Mouse (Mus musculus): ENCODE results near the gene Bst2. TPM values are rescaled to one million over a fixed set of nuclear protein-coding genes. Genes with fewer than 3 reads are reported as not detected.

The Bst2 gene
- polyA plus RNA-seq, 1 experiment from 2014 or later, result 12.3 TPM

- peaks cover 2% of the 10 kb centered on the region; the same call in 1 of the 2 replicates for H3K9me3 ChIP-seq (ENCODE audit: control insufficient read depth, low read length)
- no peak overlapping the region for H3K27ac ChIP-seq (ENCODE audit: low read depth, low read length)
- H3K27me3 ChIP-seq (replicated peaks; ENCODE audit: control insufficient read depth, insufficient read depth, low read length), result peaks cover 44% of the 10 kb centered on the region
- H3K9ac ChIP-seq (ENCODE audit: low read depth, low read length), result no peak overlapping the region
- peaks cover 16% of the 10 kb centered on the region for H3K4me1 ChIP-seq (ENCODE audit: control insufficient read depth, insufficient read depth, low read depth, low read length)
- no peak overlapping the region for H3K4me2 ChIP-seq (ENCODE audit: low read length)
- no peak for ATAC-seq
- H3K4me3 ChIP-seq (ENCODE audit: low read length), result no peak overlapping the region
- 92% methylated on average over 4 of the region's 4 CpGs for WGBS
- H3K36me3 ChIP-seq (ENCODE audit: control insufficient read depth, insufficient read depth, low read length), result no peaks in the 10 kb centered on the region
Measured at GRCm38 (mm10) chr8:71563992-71564391, 26.7 kb upstream of the Bst2 start.

- peak; percentile 53; the same call in 1 of the 2 replicates for ATAC-seq
- Histone ChIP-seq H3K4me3 (ENCODE audit: low read length) (peak overlapping the region; percentile 32), H3K9me3 (ENCODE audit: control insufficient read depth, low read length) (peaks cover 2% of the 10 kb centered on the region; the same call in 1 of the 2 replicates), H3K36me3 (ENCODE audit: control insufficient read depth, insufficient read depth, low read length) (no peaks in the 10 kb centered on the region), H3K9ac (ENCODE audit: low read depth, low read length) (peak overlapping the region; percentile 50), H3K4me2 (ENCODE audit: low read length) (peak overlapping the region; percentile 52), H3K27ac (ENCODE audit: low read depth, low read length) (no peak overlapping the region), H3K27me3 (replicated peaks; ENCODE audit: control insufficient read depth, insufficient read depth, low read length) (peaks cover 56% of the 10 kb centered on the region), H3K4me1 (ENCODE audit: control insufficient read depth, insufficient read depth, low read depth, low read length) (peaks cover 13% of the 10 kb centered on the region)
- WGBS, result 1% methylated on average over 33 of the region's 33 CpGs
Measured at GRCm38 (mm10) chr8:71562751-71563150, 25.5 kb upstream of the Bst2 start.

GRCm38 (mm10) chr8:71561401-71561800 is 24.1 kb upstream of the Bst2 start:
- Histone ChIP-seq H3K4me2 (ENCODE audit: low read length) (no peak overlapping the region), H3K4me3 (ENCODE audit: low read length) (no peak overlapping the region), H3K9me3 (ENCODE audit: control insufficient read depth, low read length) (peaks cover 2% of the 10 kb centered on the region; the same call in 1 of the 2 replicates), H3K27me3 (replicated peaks; ENCODE audit: control insufficient read depth, insufficient read depth, low read length) (peaks cover 69% of the 10 kb centered on the region), H3K36me3 (ENCODE audit: control insufficient read depth, insufficient read depth, low read length) (no peaks in the 10 kb centered on the region), H3K27ac (ENCODE audit: low read depth, low read length) (no peak overlapping the region), H3K9ac (ENCODE audit: low read depth, low read length) (no peak overlapping the region), H3K4me1 (ENCODE audit: control insufficient read depth, insufficient read depth, low read depth, low read length) (peaks cover 13% of the 10 kb centered on the region)
- WGBS, result 3% methylated on average over 15 of the region's 15 CpGs
- peak; percentile 43; the same call in 1 of the 2 replicates for ATAC-seq

- no peak for ATAC-seq
- H3K4me3 ChIP-seq (ENCODE audit: low read length), result no peak overlapping the region
Measured at GRCm38 (mm10) chr8:71560765-71561164, 23.5 kb upstream of the Bst2 start.

GRCm38 (mm10) chr8:71560071-71560470 is 22.8 kb upstream of the Bst2 start:
- 82% methylated on average over 3 of the region's 3 CpGs for WGBS
- Histone ChIP-seq H3K27ac (ENCODE audit: low read depth, low read length) (no peak overlapping the region), H3K9ac (ENCODE audit: low read depth, low read length) (no peak overlapping the region), H3K36me3 (ENCODE audit: control insufficient read depth, insufficient read depth, low read length) (no peaks in the 10 kb centered on the region), H3K4me1 (ENCODE audit: control insufficient read depth, insufficient read depth, low read depth, low read length) (peaks cover 13% of the 10 kb centered on the region), H3K4me3 (ENCODE audit: low read length) (no peak overlapping the region), H3K4me2 (ENCODE audit: low read length) (no peak overlapping the region), H3K27me3 (replicated peaks; ENCODE audit: control insufficient read depth, insufficient read depth, low read length) (peaks cover 74% of the 10 kb centered on the region), H3K9me3 (ENCODE audit: control insufficient read depth, low read length) (peaks cover 2% of the 10 kb centered on the region; the same call in 1 of the 2 replicates)
- no peak for ATAC-seq

More at GRCm38 (mm10) chr8:71560765-71561164, 23.5 kb upstream of the Bst2 start:
- peaks cover 13% of the 10 kb centered on the region for H3K4me1 ChIP-seq (ENCODE audit: control insufficient read depth, insufficient read depth, low read depth, low read length)
- H3K36me3 ChIP-seq (ENCODE audit: control insufficient read depth, insufficient read depth, low read length), result no peaks in the 10 kb centered on the region
- H3K27ac ChIP-seq (ENCODE audit: low read depth, low read length), result no peak overlapping the region
- WGBS, result 82% methylated on average over 5 of the region's 5 CpGs
- peaks cover 74% of the 10 kb centered on the region for H3K27me3 ChIP-seq (replicated peaks; ENCODE audit: control insufficient read depth, insufficient read depth, low read length)
- H3K4me2 ChIP-seq (ENCODE audit: low read length), result no peak overlapping the region
- H3K9ac ChIP-seq (ENCODE audit: low read depth, low read length), result no peak overlapping the region
- peaks cover 2% of the 10 kb centered on the region; the same call in 1 of the 2 replicates for H3K9me3 ChIP-seq (ENCODE audit: control insufficient read depth, low read length)

GRCm38 (mm10) chr8:71558958-71559690 is 21.9 kb upstream of the Bst2 start:
- H3K4me3 ChIP-seq (ENCODE audit: low read length), result peak overlapping the region; percentile 25
- H3K4me1 ChIP-seq (ENCODE audit: control insufficient read depth, insufficient read depth, low read depth, low read length), result peaks cover 13% of the 10 kb centered on the region
- H3K9ac ChIP-seq (ENCODE audit: low read depth, low read length), result no peak overlapping the region
- H3K4me2 ChIP-seq (ENCODE audit: low read length), result peak overlapping the region; percentile 50
- no peaks in the 10 kb centered on the region for H3K36me3 ChIP-seq (ENCODE audit: control insufficient read depth, insufficient read depth, low read length)
- ATAC-seq, result no peak
- no peak overlapping the region for H3K27ac ChIP-seq (ENCODE audit: low read depth, low read length)
- peaks cover 2% of the 10 kb centered on the region; the same call in 1 of the 2 replicates for H3K9me3 ChIP-seq (ENCODE audit: control insufficient read depth, low read length)
- H3K27me3 ChIP-seq (replicated peaks; ENCODE audit: control insufficient read depth, insufficient read depth, low read length), result peaks cover 74% of the 10 kb centered on the region
- whole genome bisulfite sequencing, result 2% methylated on average over 24 of the region's 24 CpGs

GRCm38 (mm10) chr8:71558071-71558957 is 21.1 kb upstream of the Bst2 start, which contains the start of gene Tmem221:
Tmem221 (minus strand) TSS chr8:71558871.
- WGBS, result 4% methylated on average over 69 of the region's 70 CpGs
- H3K9ac ChIP-seq (ENCODE audit: low read depth, low read length), result peak within 1 kb of the TSS; percentile 43; the same call in 1 of the 2 replicates
- no peak for ATAC-seq

GRCm38 (mm10) chr8:71554644-71555043 is 17.4 kb upstream of the Bst2 start:
- no peak overlapping the region for H3K9ac ChIP-seq (ENCODE audit: low read depth, low read length)
- H3K4me2 ChIP-seq (ENCODE audit: low read length), result no peak overlapping the region
- ATAC-seq, result no peak
- no peak overlapping the region for H3K4me3 ChIP-seq (ENCODE audit: low read length)
- H3K27ac ChIP-seq (ENCODE audit: low read depth, low read length), result no peak overlapping the region
- H3K4me1 ChIP-seq (ENCODE audit: control insufficient read depth, insufficient read depth, low read depth, low read length), result peaks cover 8% of the 10 kb centered on the region
- H3K27me3 ChIP-seq (replicated peaks; ENCODE audit: control insufficient read depth, insufficient read depth, low read length), result peaks cover 40% of the 10 kb centered on the region
- WGBS, result 94% methylated on average over 2 of the region's 2 CpGs
- no peaks in the 10 kb centered on the region for H3K36me3 ChIP-seq (ENCODE audit: control insufficient read depth, insufficient read depth, low read length)
- no peaks in the 10 kb centered on the region for H3K9me3 ChIP-seq (ENCODE audit: control insufficient read depth, low read length)

More at GRCm38 (mm10) chr8:71558071-71558957, 21.1 kb upstream of the Bst2 start, which contains the start of gene Tmem221:
- Histone ChIP-seq H3K4me1 (ENCODE audit: control insufficient read depth, insufficient read depth, low read depth, low read length) (peaks cover 13% of the 10 kb centered on the region), H3K27me3 (replicated peaks; ENCODE audit: control insufficient read depth, insufficient read depth, low read length) (peaks cover 72% of the 10 kb centered on the region), H3K9me3 (ENCODE audit: control insufficient read depth, low read length) (no peaks in the 10 kb centered on the region), H3K27ac (ENCODE audit: low read depth, low read length) (no peak within 1 kb of the TSS), H3K36me3 (ENCODE audit: control insufficient read depth, insufficient read depth, low read length) (no peaks in the 10 kb centered on the region), H3K4me3 (ENCODE audit: low read length) (peak within 1 kb of the TSS; percentile 25), H3K4me2 (ENCODE audit: low read length) (peak within 1 kb of the TSS; percentile 50)

GRCm38 (mm10) chr8:71554001-71554400 is 16.7 kb upstream of the Bst2 start:
- H3K4me1 ChIP-seq (ENCODE audit: control insufficient read depth, insufficient read depth, low read depth, low read length), result peaks cover 6% of the 10 kb centered on the region
- no peak overlapping the region for H3K4me2 ChIP-seq (ENCODE audit: low read length)
- no peak overlapping the region for H3K9ac ChIP-seq (ENCODE audit: low read depth, low read length)
- H3K27me3 ChIP-seq (replicated peaks; ENCODE audit: control insufficient read depth, insufficient read depth, low read length), result peaks cover 34% of the 10 kb centered on the region
- WGBS, result 63% methylated on average over 6 of the region's 6 CpGs
- no peaks in the 10 kb centered on the region for H3K36me3 ChIP-seq (ENCODE audit: control insufficient read depth, insufficient read depth, low read length)
- no peak overlapping the region for H3K27ac ChIP-seq (ENCODE audit: low read depth, low read length)
- no peak overlapping the region for H3K4me3 ChIP-seq (ENCODE audit: low read length)
- no peaks in the 10 kb centered on the region for H3K9me3 ChIP-seq (ENCODE audit: control insufficient read depth, low read length)
- no peak for ATAC-seq

All from hindbrain, embryonic 16.5 days (tissue).